Mouse (Mus musculus): ENCODE measurements at regions not wholly inside any gene's neighbourhood (a gene's known extent, or its start where the extent isn't known, plus 50 kb on each side); places are given as distances from the start of the nearest gene placed in this dataset.

DNA sequence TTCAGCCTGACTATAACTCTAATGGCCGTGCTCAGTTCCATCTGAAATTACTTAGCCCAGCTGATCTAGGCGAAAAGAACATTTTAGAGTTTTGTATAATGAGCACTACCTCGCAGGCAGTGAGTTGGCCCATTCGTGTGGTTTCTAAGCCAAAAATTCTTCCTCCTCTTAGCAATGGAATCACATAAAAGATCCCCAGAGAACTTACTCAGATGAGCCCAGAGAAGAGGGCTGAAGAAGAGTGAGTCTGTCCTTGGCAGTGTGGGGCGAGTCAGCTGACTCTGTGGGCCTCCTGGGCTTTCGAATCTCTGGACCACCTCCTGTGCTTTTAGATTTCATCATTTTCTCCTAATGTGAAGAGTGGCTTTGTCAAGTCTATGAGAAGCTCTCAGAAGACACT lies 240.2 kb downstream of the Mreg start:
- no peaks in the 10 kb centered on the region for H3K9me3 ChIP-seq
- H3K4me2 ChIP-seq (replicated peaks), result no peak overlapping the region
- H3K9ac ChIP-seq, result no peak overlapping the region
- no peaks in the 10 kb centered on the region for H3K4me1 ChIP-seq
- no peaks in the 10 kb centered on the region for H3K36me3 ChIP-seq
- H3K27ac ChIP-seq, result no peak overlapping the region
- no peak overlapping the region for H3K4me3 ChIP-seq
- 76% methylated on average over 6 of the region's 6 CpGs for WGBS
- H3K27me3 ChIP-seq, result no peaks in the 10 kb centered on the region
- ATAC-seq (ENCODE audit: insufficient number of reproducible peaks, insufficient read depth, low FRiP score, low TSS enrichment), result no peak

DNA sequence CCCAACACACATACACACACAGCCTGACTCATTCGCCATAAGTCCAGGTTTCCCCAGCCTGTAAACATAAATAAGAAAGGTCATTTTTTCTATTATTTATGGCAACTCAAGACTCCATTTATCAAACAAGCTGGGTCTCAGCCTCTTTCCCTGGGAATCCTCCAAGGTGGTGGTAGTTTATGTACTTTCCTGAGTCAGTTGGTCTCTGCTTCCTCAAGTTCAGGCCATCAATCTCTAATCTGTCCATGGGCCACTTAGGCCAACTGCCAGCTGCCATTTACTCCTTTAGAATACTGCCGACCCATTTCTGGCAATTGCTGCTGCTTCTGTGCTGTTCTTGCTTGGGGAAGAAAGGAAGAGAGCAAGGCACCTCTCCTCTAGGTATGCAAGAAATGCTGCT lies 241.3 kb downstream of the Mreg start:
- no peak for ATAC-seq (ENCODE audit: insufficient number of reproducible peaks, insufficient read depth, low FRiP score, low TSS enrichment)
- WGBS, result 91% methylated on average over 2 of the region's 2 CpGs

DNA sequence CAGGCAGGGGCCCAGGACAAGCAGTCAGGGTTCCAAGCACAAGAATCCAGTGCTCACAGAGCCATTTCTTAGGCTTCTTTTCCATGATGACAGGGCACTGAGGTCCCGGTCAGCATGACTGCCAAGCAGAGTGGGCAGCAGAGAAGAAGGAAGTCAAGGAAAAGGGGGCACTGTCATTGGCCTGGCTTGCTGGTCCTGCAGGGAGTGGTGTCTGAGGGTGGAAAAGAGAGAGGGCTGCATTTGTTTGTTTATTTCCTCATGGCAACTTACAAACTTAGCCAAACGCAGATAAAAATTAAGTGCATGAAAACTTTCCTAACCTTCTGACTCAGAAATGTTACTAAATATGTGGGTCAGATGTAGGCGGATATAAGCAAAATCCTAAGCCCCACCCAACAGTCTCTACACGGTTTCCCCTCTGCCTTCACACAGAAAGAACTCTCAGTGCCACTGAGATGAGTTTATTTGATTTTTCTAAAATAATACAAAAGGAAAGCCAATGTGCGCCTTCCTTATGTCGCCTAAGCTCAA lies 244.5 kb downstream of the Mreg start:
- H3K36me3 ChIP-seq, result no peaks in the 10 kb centered on the region
- no peak overlapping the region for H3K27ac ChIP-seq
- no peak overlapping the region for H3K4me3 ChIP-seq
- no peaks in the 10 kb centered on the region for H3K9me3 ChIP-seq
- no peak for ATAC-seq (ENCODE audit: insufficient number of reproducible peaks, insufficient read depth, low FRiP score, low TSS enrichment)
- WGBS, result 85% methylated on average over 6 of the region's 6 CpGs
- no peaks in the 10 kb centered on the region for H3K4me1 ChIP-seq
- H3K4me2 ChIP-seq (replicated peaks), result no peak overlapping the region
- H3K27me3 ChIP-seq, result no peaks in the 10 kb centered on the region
- H3K9ac ChIP-seq, result no peak overlapping the region

More for the DNA sequence above, 241.3 kb downstream of the Mreg start:
- H3K4me3 ChIP-seq, result no peak overlapping the region
- no peaks in the 10 kb centered on the region for H3K36me3 ChIP-seq
- H3K4me2 ChIP-seq (replicated peaks), result no peak overlapping the region
- H3K27me3 ChIP-seq, result no peaks in the 10 kb centered on the region
- H3K9me3 ChIP-seq, result no peaks in the 10 kb centered on the region
- H3K4me1 ChIP-seq, result no peaks in the 10 kb centered on the region
- no peak overlapping the region for H3K9ac ChIP-seq
- H3K27ac ChIP-seq, result no peak overlapping the region

DNA sequence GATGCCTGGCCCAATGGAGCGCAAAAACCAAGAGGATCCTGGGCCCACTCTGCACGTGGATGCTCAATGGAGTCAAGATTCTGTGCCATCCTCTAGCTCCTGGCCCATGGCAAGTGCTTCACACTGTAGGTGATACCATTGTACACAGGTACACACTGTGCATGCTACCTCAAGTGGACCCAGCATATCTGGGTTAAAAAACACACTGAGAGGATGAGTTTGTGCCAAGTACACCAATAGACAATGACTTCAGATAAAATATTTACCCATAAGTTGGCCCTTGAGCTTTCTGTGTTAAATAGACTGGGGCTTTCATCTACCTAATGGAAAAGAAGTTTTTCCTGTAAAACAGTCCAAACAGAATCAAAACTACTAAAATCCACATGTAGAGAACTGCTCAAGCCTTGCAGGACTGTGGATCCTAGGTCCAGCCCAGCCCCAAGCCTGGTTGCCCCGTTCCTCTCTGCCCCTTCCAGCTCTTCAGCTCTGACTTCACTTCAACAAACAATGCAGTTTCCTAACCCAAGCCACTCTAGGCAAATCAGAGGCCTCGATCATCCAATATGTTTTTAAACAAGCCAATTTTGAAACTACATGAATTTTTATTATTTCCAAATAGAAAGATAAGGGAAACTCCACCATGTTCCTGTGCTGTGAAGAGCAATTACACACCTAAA lies 247.5 kb downstream of the Mreg start:
- Histone ChIP-seq H3K27ac (no peak overlapping the region), H3K4me2 (replicated peaks) (no peak overlapping the region), H3K36me3 (no peaks in the 10 kb centered on the region), H3K4me3 (no peak overlapping the region), H3K27me3 (no peaks in the 10 kb centered on the region), H3K4me1 (no peaks in the 10 kb centered on the region), H3K9me3 (no peaks in the 10 kb centered on the region), H3K9ac (no peak overlapping the region)
- no peak for ATAC-seq (ENCODE audit: insufficient number of reproducible peaks, insufficient read depth, low FRiP score, low TSS enrichment)
- WGBS, result 89% methylated on average over 4 of the region's 4 CpGs

DNA sequence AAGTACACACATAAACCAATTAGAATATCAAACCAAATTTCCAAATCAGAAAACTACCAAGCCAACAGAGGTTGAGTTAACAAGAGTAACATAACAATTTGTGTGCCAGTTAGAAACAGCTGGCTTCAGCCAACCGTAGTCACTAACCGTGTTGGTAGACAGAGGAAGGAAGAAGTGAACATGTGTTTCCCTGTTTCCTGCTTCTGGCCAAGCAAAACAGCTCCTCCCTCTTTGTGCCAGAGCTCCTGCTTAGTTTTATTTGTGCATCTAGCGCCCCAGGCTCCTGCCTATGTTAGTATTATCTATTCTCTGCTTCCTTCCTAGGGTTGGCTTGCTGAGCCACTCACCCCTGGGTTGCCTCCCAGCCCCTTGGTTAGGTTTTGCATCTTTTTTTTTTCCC lies 255.2 kb downstream of the Mreg start:
- Histone ChIP-seq H3K4me1 (peaks cover 8% of the 10 kb centered on the region; the same call in 1 of the 2 replicates), H3K9me3 (no peaks in the 10 kb centered on the region), H3K4me3 (no peak overlapping the region), H3K36me3 (no peaks in the 10 kb centered on the region), H3K27me3 (no peaks in the 10 kb centered on the region), H3K27ac (no peak overlapping the region), H3K4me2 (replicated peaks) (no peak overlapping the region), H3K9ac (no peak overlapping the region)
- WGBS, result 55% methylated on average over 3 of the region's 3 CpGs
- no peak for ATAC-seq (ENCODE audit: insufficient number of reproducible peaks, insufficient read depth, low FRiP score, low TSS enrichment)

DNA sequence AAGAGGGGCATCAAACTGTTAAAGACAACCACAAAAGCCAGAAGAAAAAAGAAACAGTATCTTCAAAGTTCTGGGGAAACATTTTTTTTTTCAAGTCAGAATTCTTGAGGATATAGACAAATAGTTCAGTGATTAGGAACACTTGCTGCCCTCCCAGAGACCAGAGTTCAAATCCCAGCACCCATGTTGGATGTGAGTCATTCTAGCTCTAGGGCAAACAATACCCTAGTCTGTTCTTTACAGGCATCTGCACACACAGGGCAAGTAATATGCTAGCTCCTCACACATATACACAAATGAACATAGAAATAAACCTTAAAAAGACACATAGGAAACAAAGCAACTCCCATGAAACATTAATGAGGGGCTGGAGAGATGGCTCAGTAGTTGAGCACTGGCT lies 256.8 kb downstream of the Mreg start:
- no peak overlapping the region for H3K4me2 ChIP-seq (replicated peaks)
- H3K27ac ChIP-seq, result no peak overlapping the region
- H3K9ac ChIP-seq, result no peak overlapping the region
- no peak for ATAC-seq (ENCODE audit: insufficient number of reproducible peaks, insufficient read depth, low FRiP score, low TSS enrichment)
- H3K27me3 ChIP-seq, result no peaks in the 10 kb centered on the region
- no peaks in the 10 kb centered on the region for H3K9me3 ChIP-seq
- no peak overlapping the region for H3K4me3 ChIP-seq
- H3K4me1 ChIP-seq, result peaks cover 8% of the 10 kb centered on the region; the same call in 1 of the 2 replicates
- H3K36me3 ChIP-seq, result no peaks in the 10 kb centered on the region

DNA sequence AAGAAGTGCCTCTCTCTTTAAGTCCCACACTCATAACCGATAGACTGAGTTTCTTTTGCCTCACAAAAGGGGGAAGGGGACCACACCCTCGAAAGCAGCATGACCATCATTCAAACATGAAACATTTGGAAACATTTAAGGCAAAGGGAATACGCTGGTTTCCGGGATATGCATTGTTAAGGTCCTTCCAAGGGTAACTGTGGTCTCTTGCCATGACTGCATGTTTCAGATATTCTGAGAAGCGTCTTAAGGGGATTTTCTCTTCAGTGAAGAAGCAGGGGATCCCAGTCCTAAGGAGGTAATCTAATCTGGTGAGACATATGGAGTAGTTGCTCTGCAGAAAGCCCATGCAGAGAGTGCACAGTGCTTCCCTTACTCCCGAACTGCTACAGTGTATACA lies 258.8 kb downstream of the Mreg start:
- ATAC-seq (ENCODE audit: insufficient number of reproducible peaks, insufficient read depth, low FRiP score, low TSS enrichment), result no peak
- no peak overlapping the region for H3K9ac ChIP-seq
- WGBS, result 37% methylated on average over 6 of the region's 6 CpGs

DNA sequence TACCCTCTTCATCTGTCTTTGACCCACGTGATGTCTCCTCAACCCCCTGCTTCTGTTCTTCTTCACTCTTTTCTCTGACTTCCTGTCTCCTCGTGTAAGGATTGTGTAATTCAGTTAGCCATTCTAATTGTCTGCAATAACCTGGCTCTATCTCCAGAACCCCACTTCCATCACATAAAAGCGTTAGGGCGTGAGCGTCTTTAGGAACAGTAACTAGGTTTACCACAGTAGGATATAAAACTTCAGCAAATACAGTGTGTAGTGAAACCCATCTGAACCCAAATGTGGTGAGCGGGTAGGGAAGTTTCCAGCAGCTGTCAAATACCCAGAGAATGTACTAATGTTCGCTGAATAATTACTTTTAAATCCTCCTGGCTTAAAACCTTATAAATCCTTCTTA lies 262.6 kb downstream of the Mreg start:
- H3K36me3 ChIP-seq, result no peaks in the 10 kb centered on the region
- H3K9ac ChIP-seq, result no peak overlapping the region
- ATAC-seq (ENCODE audit: insufficient number of reproducible peaks, insufficient read depth, low FRiP score, low TSS enrichment), result no peak
- no peaks in the 10 kb centered on the region for H3K27me3 ChIP-seq
- no peak overlapping the region for H3K27ac ChIP-seq
- no peak overlapping the region for H3K4me3 ChIP-seq
- H3K4me2 ChIP-seq (replicated peaks), result no peak overlapping the region
- peaks cover 8% of the 10 kb centered on the region; the same call in 1 of the 2 replicates for H3K4me1 ChIP-seq
- no peaks in the 10 kb centered on the region for H3K9me3 ChIP-seq
- WGBS, result 72% methylated on average over 7 of the region's 7 CpGs

More for the DNA sequence above, 258.8 kb downstream of the Mreg start:
- Histone ChIP-seq H3K27me3 (no peaks in the 10 kb centered on the region), H3K9me3 (no peaks in the 10 kb centered on the region), H3K27ac (peak overlapping the region; percentile 46; the same call in 1 of the 2 replicates), H3K4me1 (peaks cover 8% of the 10 kb centered on the region; the same call in 1 of the 2 replicates), H3K36me3 (no peaks in the 10 kb centered on the region), H3K4me3 (no peak overlapping the region), H3K4me2 (replicated peaks) (no peak overlapping the region)

DNA sequence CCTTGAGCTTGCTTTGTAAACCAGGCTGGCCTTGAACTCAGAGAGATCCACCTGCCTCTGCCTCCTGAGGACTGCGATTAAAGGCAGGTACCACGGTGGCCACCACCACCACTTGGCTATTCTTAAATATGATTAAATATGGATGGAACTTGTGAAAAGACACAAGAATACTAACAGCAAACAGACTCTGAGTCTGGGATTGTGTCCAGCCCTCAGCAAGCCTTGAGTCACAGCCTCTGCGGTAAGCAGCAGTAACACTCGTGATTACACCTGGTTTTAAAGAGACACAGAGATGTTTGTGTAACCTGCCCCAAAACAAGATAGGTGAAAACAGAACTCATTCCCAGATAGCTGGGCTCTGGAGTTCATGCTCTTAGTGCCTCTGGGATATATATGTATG lies 263.4 kb downstream of the Mreg start:
- Histone ChIP-seq H3K27me3 (no peaks in the 10 kb centered on the region), H3K9ac (no peak overlapping the region), H3K4me2 (replicated peaks) (no peak overlapping the region), H3K27ac (no peak overlapping the region), H3K36me3 (no peaks in the 10 kb centered on the region), H3K4me1 (peaks cover 7% of the 10 kb centered on the region; the same call in 1 of the 2 replicates), H3K9me3 (no peaks in the 10 kb centered on the region), H3K4me3 (no peak overlapping the region)
- ATAC-seq (ENCODE audit: insufficient number of reproducible peaks, insufficient read depth, low FRiP score, low TSS enrichment), result no peak
- WGBS, result 92% methylated on average over 4 of the region's 4 CpGs

DNA sequence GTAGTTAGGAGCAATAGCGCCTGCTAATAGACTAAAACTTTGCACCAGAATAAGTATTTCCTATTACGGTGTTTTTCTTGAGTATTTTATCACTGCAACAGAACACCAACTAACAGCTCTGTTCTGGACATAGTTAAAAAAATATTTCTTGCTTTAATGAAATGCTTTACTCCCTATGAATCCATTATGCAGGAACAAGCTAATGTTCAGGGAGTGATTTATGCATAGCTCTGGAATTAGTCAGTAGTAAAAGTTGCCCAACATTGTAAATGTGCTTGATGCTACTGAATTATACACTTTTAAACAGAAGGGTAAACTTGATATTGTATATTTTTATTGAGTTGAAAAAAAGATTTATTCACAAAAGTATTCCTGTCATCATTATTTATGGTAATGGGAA lies 264.6 kb downstream of the Mreg start:
- WGBS, result 95% methylated on average over 2 of the region's 2 CpGs
- Histone ChIP-seq H3K9me3 (no peaks in the 10 kb centered on the region), H3K4me3 (no peak overlapping the region), H3K4me1 (no peaks in the 10 kb centered on the region), H3K9ac (no peak overlapping the region), H3K36me3 (no peaks in the 10 kb centered on the region), H3K27me3 (no peaks in the 10 kb centered on the region), H3K27ac (no peak overlapping the region), H3K4me2 (replicated peaks) (no peak overlapping the region)
- ATAC-seq (ENCODE audit: insufficient number of reproducible peaks, insufficient read depth, low FRiP score, low TSS enrichment), result no peak

DNA sequence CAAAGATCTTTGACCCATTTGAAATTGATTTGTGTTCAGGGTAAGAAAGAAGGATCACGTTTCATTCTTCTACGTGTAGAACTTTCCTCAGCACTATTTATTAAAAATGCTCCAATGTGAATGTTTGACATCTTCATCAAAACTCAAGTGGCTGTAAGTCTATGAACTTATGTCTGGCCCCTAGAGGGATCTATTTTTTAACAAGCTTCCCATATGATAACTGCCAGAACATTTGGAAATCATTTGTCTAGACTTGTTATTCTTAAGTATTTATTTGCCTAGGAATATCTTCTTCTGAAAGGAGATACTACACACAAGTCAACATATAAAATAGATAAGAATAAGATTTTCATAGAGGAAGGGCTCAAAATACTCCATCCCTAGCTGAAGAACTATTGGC lies 265.2 kb downstream of the Mreg start:
- 36% methylated on average over 2 of the region's 2 CpGs for WGBS
- Histone ChIP-seq H3K4me3 (no peak overlapping the region), H3K4me1 (no peaks in the 10 kb centered on the region), H3K4me2 (replicated peaks) (no peak overlapping the region), H3K9me3 (no peaks in the 10 kb centered on the region), H3K9ac (no peak overlapping the region), H3K36me3 (no peaks in the 10 kb centered on the region), H3K27me3 (no peaks in the 10 kb centered on the region), H3K27ac (no peak overlapping the region)
- ATAC-seq (ENCODE audit: insufficient number of reproducible peaks, insufficient read depth, low FRiP score, low TSS enrichment), result no peak

DNA sequence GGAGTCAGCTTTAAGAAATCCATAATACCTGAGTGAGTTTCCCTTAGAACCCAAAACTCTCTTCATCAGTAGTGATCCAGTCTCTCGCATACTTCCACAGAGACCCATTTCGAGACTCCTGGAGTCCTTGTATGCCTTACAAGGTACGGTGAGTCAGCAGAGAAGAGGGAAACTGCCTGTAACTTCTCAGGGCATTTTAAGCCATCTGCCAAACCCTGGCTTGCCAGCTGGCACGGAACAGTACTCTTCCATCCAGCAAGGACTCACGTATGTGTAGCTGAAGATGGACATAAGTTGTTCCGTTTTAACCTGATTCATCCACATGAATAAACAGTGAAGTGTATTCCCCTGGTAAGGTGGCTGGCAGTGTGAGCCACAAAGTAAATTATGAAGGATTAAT lies 267.0 kb downstream of the Mreg start:
- 86% methylated on average over 6 of the region's 6 CpGs for WGBS
- H3K4me3 ChIP-seq, result no peak overlapping the region
- no peak overlapping the region for H3K9ac ChIP-seq
- H3K9me3 ChIP-seq, result no peaks in the 10 kb centered on the region
- no peak overlapping the region for H3K27ac ChIP-seq
- no peak for ATAC-seq (ENCODE audit: insufficient number of reproducible peaks, insufficient read depth, low FRiP score, low TSS enrichment)
- H3K27me3 ChIP-seq, result no peaks in the 10 kb centered on the region
- no peaks in the 10 kb centered on the region for H3K36me3 ChIP-seq
- H3K4me1 ChIP-seq, result no peaks in the 10 kb centered on the region
- H3K4me2 ChIP-seq (replicated peaks), result no peak overlapping the region
